Mouse (Mus musculus) gonadal fat pad, adult 2 months (tissue): ENCODE results near the gene Tmem94. TPM values are rescaled to one million over a fixed set of nuclear protein-coding genes. Genes with fewer than 3 reads are reported as not detected.

Experiments
- DNase-seq: peaks from one replicate; pipeline ENCODE4 v3.0.0-alpha.2; 2012; ENCODE audit warnings: low read depth
- polyA plus RNA-seq: library from polyadenylated mRNA; depleted of rRNA; stranded (reverse); fragments of >200 nt; gene quantifications from 2 replicates; pipeline ENCODE4 v1.2.3, GENCODE M21; 2012

Tmem94 gene
- polyA plus RNA-seq, 1 experiment: 63.0 TPM

- no peak for DNase-seq
These were observed 1.2 kb downstream of the Tmem94 start for GRCm38 (mm10) chr11:115766356-115766943.

- DNase-seq: no peak
These were observed 1.7 kb downstream of the Tmem94 start for GRCm38 (mm10) chr11:115766981-115767380.

GRCm38 (mm10) chr11:115768896-115769295 is 3.7 kb downstream of the Tmem94 start:
- no peak for DNase-seq

- no peak for DNase-seq
These were observed 9.4 kb downstream of the Tmem94 start for GRCm38 (mm10) chr11:115774653-115775052.

GRCm38 (mm10) chr11:115775821-115776665 is 10.8 kb downstream of the Tmem94 start:
- DNase-seq: no peak

GRCm38 (mm10) chr11:115776954-115777353 is 11.7 kb downstream of the Tmem94 start:
- no peak for DNase-seq

GRCm38 (mm10) chr11:115777487-115778335 is 12.5 kb downstream of the Tmem94 start:
- peak; percentile 80 for DNase-seq

GRCm38 (mm10) chr11:115779038-115779571 is 13.9 kb downstream of the Tmem94 start:
- no peak for DNase-seq

GRCm38 (mm10) chr11:115780141-115781070 is 15.2 kb downstream of the Tmem94 start:
- DNase-seq: no peak

- no peak for DNase-seq
These were observed 21.2 kb downstream of the Tmem94 start for GRCm38 (mm10) chr11:115786473-115786872.

GRCm38 (mm10) chr11:115789787-115790186 is 24.6 kb downstream of the Tmem94 start:
- DNase-seq: no peak

- no peak for DNase-seq
These were observed 26.7 kb downstream of the Tmem94 start for GRCm38 (mm10) chr11:115791919-115792318.

- DNase-seq: no peak
These were observed 27.1 kb downstream of the Tmem94 start for GRCm38 (mm10) chr11:115792353-115792752.

GRCm38 (mm10) chr11:115796898-115797297 is 31.7 kb downstream of the Tmem94 start:
- DNase-seq: no peak

GRCm38 (mm10) chr11:115797665-115798064 is 32.4 kb downstream of the Tmem94 start:
- no peak for DNase-seq

GRCm38 (mm10) chr11:115800981-115801380 is 35.7 kb downstream of the Tmem94 start:
- DNase-seq: no peak

GRCm38 (mm10) chr11:115803072-115803709 is 38.0 kb downstream of the Tmem94 start:
- no peak for DNase-seq

GRCm38 (mm10) chr11:115805005-115805404 is 39.8 kb downstream of the Tmem94 start:
- DNase-seq: no peak

GRCm38 (mm10) chr11:115806154-115806553 is 40.9 kb downstream of the Tmem94 start:
- DNase-seq: no peak

GRCm38 (mm10) chr11:115807306-115807705 is 42.1 kb downstream of the Tmem94 start:
- no peak for DNase-seq
